Mouse (Mus musculus): ENCODE measurements around the gene Pfkm. TPM values are rescaled to one million over a fixed set of nuclear protein-coding genes. Genes with fewer than 3 reads are reported as not detected.

The Pfkm gene
- polyA plus RNA-seq, 1 experiment from 2014 or later, result 108 TPM

DNA sequence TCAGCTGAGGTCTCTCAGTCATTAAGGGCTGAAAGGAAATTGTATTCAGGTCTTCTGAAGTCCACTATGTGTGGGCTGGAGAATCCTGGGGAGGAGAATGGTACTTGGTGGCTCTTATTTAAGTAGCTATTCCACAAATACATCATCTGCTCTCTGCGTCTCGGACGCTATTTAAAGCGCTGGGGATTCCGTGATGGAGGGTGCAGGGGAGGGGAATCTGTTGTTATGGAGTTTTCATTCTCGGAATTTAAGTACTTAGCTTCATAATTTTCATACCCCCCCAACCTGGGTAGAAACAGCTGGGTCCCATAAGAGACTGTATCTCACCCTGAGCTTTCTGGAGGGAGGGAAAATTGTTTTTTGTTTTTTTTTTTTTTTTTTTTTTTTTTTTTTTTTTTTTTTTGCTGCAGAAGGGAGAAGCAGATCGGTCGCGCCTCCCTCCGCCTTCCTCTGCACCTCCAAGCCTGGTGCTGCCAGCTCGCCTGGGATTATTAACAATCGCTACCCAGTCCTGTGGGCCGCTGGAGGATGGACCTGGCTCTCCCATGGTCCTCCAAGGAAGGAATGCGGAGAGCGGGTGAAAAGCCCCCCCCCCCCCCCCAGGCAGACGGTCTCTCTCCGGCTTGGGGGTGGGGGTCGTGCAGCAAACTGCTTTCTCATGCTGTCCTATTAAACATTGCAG is 74.7 kb downstream of the Pfkm start, which contains the start of gene Ccdc184:
Gene Ccdc184, plus strand, starts transcription at position 196 of the 682 bp plus-strand sequence.
- H3K4me2 ChIP-seq (ENCODE audit: low read length), result peak within 1 kb of the TSS; percentile 92
- WGBS, result 4% methylated on average over 16 of the region's 18 CpGs
- no peak for ATAC-seq (ENCODE audit: insufficient number of reproducible peaks, insufficient read depth, low FRiP score, low read depth)
- H3K9ac ChIP-seq (ENCODE audit: low read length), result peak within 1 kb of the TSS; percentile 52
- peak within 1 kb of the TSS; percentile 48 to 51 for H3K4me3 ChIP-seq (ENCODE audit: control insufficient read depth in 1 of 2, insufficient read depth in 1 of 2, low read depth in 1 of 2, low read length in 2 of 2)
- H3K27me3 ChIP-seq (ENCODE audit: control insufficient read depth, insufficient read depth, low read length), result peaks cover 54% of the 10 kb centered on the region
- no peak within 1 kb of the TSS for H3K27ac ChIP-seq (replicated peaks in 1 of 2; ENCODE audit: control insufficient read depth in 1 of 2, insufficient read depth in 1 of 2, low read depth in 2 of 2, low read length in 2 of 2)
- no peaks in the 10 kb centered on the region for H3K36me3 ChIP-seq (ENCODE audit: control insufficient read depth, insufficient read depth, low read length)
- H3K9me3 ChIP-seq (ENCODE audit: control insufficient read depth, low read length), result no peaks in the 10 kb centered on the region
- peaks cover 4 to 14% of the 10 kb centered on the region in 2 experiments for H3K4me1 ChIP-seq (ENCODE audit: control insufficient read depth in 2 of 2, insufficient read depth in 2 of 2, low read length in 2 of 2)

DNA sequence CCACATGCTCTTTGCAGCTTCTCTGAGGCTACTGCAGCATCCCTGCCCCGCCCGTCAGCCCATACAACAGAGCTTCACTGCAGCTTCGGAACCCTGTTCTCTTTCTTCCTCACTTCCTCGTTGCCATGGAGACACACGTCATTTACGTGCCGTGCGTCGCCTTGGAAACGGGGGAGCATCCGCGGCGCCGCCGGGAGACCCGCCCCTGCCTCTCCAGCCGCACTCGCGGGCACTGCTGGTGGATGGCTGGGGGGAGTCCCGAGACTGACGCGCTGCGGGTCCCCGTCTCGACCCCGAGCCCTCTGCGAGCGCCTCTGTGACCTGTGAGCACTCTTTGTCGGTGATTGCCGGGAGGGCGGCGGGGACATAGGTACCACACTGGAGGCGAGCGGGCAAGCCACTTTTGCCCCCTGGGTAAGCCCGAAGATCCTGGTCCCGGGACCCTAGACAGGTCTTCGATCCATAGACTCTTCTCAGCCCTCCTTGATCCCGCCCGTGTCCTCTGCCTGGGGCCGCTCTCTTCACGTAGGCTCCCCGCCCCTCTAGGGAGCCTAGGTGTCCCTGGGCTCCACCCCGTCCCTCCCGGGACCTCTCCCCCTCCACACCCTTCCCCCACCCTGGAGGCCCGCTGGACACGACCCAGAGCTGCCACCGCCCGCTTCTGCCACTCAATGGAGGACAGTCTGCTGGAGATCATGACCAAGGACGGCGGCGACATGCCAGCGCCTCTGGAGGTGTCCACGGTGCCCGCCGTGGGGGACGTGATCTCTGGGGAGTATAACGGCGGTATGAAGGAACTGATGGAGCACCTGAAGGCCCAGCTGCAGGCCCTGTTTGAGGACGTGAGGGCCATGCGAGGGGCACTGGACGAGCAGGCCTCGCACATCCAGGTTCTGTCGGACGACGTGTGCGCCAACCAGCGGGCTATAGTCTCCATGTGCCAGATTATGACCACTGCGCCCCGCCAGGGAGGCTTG is 75.5 kb downstream of the Pfkm start:
- ATAC-seq (ENCODE audit: insufficient number of reproducible peaks, insufficient read depth, low FRiP score, low read depth), result peak; percentile 57; the same call in 1 of the 2 replicates
- Histone ChIP-seq H3K27me3 (ENCODE audit: control insufficient read depth, insufficient read depth, low read length) (peaks cover 60% of the 10 kb centered on the region), H3K4me3 (ENCODE audit: control insufficient read depth in 1 of 2, insufficient read depth in 1 of 2, low read depth in 1 of 2, low read length in 2 of 2) (peak overlapping the region; percentile 48 to 51), H3K27ac (replicated peaks in 1 of 2; ENCODE audit: control insufficient read depth in 1 of 2, insufficient read depth in 1 of 2, low read depth in 2 of 2, low read length in 2 of 2) (no peak overlapping the region), H3K4me1 (ENCODE audit: control insufficient read depth in 2 of 2, insufficient read depth in 2 of 2, low read length in 2 of 2) (peaks cover 0 to 7% of the 10 kb centered on the region in 2 experiments), H3K4me2 (ENCODE audit: low read length) (peak overlapping the region; percentile 92), H3K9ac (ENCODE audit: low read length) (peak overlapping the region; percentile 52), H3K9me3 (ENCODE audit: control insufficient read depth, low read length) (no peaks in the 10 kb centered on the region), H3K36me3 (ENCODE audit: control insufficient read depth, insufficient read depth, low read length) (no peaks in the 10 kb centered on the region)
- WGBS, result 1% methylated on average over 69 of the region's 69 CpGs

DNA sequence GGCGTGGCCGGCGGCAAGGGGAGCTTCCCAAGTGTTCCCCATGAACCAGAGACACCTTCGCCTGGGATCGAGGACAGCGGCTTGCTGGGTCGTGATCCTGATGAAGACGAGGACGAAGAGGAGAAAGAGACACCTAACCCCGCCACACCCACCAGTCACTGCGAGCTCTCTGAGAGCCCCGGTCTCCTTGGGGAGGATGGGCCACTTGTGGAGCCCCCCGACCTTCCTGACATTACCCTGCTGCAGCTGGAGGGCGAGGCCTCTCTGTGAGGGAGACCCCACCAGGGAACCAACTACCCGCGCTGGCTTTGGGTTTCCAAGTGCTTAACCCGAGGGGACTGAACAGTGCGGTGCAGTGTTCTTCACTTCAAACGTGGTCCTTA is 76.2 kb downstream of the Pfkm start:
- no peaks in the 10 kb centered on the region for H3K36me3 ChIP-seq (ENCODE audit: control insufficient read depth, insufficient read depth, low read length)
- peaks cover 0 to 7% of the 10 kb centered on the region in 2 experiments for H3K4me1 ChIP-seq (ENCODE audit: control insufficient read depth in 2 of 2, insufficient read depth in 2 of 2, low read length in 2 of 2)
- H3K4me3 ChIP-seq (ENCODE audit: control insufficient read depth in 1 of 2, insufficient read depth in 1 of 2, low read depth in 1 of 2, low read length in 2 of 2), result peak overlapping the region; percentile 48 to 51; a peak in 3 of 4 replicates
- H3K9ac ChIP-seq (ENCODE audit: low read length), result no peak overlapping the region
- no peaks in the 10 kb centered on the region for H3K9me3 ChIP-seq (ENCODE audit: control insufficient read depth, low read length)
- H3K27ac ChIP-seq (replicated peaks in 1 of 2; ENCODE audit: control insufficient read depth in 1 of 2, insufficient read depth in 1 of 2, low read depth in 2 of 2, low read length in 2 of 2), result no peak overlapping the region
- 12% methylated on average over 19 of the region's 19 CpGs for WGBS
- peaks cover 60% of the 10 kb centered on the region for H3K27me3 ChIP-seq (ENCODE audit: control insufficient read depth, insufficient read depth, low read length)
- no peak for ATAC-seq (ENCODE audit: insufficient number of reproducible peaks, insufficient read depth, low FRiP score, low read depth)
- peak overlapping the region; percentile 92 for H3K4me2 ChIP-seq (ENCODE audit: low read length)

DNA sequence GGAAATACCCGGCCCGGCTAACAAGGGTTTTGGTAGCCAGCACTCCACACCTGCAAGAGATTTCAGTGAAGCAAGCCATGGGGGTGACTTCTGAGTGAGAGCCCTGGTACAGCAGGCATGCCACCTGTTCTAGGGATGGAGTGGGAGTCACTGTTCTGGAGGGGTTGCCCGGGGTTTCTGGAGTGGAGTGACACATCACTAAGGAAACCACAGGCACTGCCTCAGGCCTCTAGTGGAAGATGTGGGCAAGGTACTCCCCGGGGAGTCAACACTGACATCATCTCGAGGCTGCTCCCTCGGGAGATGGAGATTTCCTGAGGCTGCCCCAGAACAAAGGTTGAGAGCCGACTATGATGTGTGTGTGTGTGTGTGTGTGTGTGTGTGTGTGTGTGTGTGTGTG is 78.0 kb downstream of the Pfkm start:
- peaks cover 59% of the 10 kb centered on the region for H3K27me3 ChIP-seq (ENCODE audit: control insufficient read depth, insufficient read depth, low read length)
- no peak overlapping the region for H3K27ac ChIP-seq (replicated peaks in 1 of 2; ENCODE audit: control insufficient read depth in 1 of 2, insufficient read depth in 1 of 2, low read depth in 2 of 2, low read length in 2 of 2)
- H3K4me1 ChIP-seq (ENCODE audit: control insufficient read depth in 2 of 2, insufficient read depth in 2 of 2, low read length in 2 of 2), result peaks cover 0 to 7% of the 10 kb centered on the region in 2 experiments
- H3K4me2 ChIP-seq (ENCODE audit: low read length), result no peak overlapping the region
- no peak overlapping the region for H3K9ac ChIP-seq (ENCODE audit: low read length)
- H3K9me3 ChIP-seq (ENCODE audit: control insufficient read depth, low read length), result no peaks in the 10 kb centered on the region
- H3K36me3 ChIP-seq (ENCODE audit: control insufficient read depth, insufficient read depth, low read length), result no peaks in the 10 kb centered on the region
- H3K4me3 ChIP-seq (ENCODE audit: control insufficient read depth in 1 of 2, insufficient read depth in 1 of 2, low read depth in 1 of 2, low read length in 2 of 2), result no peak overlapping the region
- 30% methylated on average over 7 of the region's 7 CpGs for WGBS
- ATAC-seq (ENCODE audit: insufficient number of reproducible peaks, insufficient read depth, low FRiP score, low read depth), result no peak

DNA sequence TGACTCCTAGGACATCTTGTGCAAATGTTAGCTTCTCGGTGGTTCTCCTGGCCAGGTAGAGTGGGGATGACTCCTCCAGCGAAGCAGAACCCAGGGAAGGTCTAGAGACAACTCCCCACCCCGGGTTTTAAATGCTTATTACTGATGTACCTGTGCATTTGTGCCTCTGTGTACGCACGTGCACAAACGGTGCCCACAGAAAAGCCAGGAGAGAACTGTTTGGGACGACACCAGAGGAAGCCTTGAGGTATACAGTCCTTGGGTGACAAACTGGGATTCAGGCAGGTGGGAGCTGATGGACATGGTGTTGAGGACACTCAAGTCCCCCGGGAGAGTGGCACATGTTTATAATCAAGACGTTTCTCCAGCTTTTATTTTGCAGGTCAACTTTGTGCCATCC is 78.5 kb downstream of the Pfkm start:
- Histone ChIP-seq H3K27ac (replicated peaks in 1 of 2; ENCODE audit: control insufficient read depth in 1 of 2, insufficient read depth in 1 of 2, low read depth in 2 of 2, low read length in 2 of 2) (no peak overlapping the region), H3K4me1 (ENCODE audit: control insufficient read depth in 2 of 2, insufficient read depth in 2 of 2, low read length in 2 of 2) (peaks cover 0 to 7% of the 10 kb centered on the region in 2 experiments), H3K36me3 (ENCODE audit: control insufficient read depth, insufficient read depth, low read length) (no peaks in the 10 kb centered on the region), H3K27me3 (ENCODE audit: control insufficient read depth, insufficient read depth, low read length) (peaks cover 54% of the 10 kb centered on the region), H3K9ac (ENCODE audit: low read length) (no peak overlapping the region), H3K4me2 (ENCODE audit: low read length) (no peak overlapping the region), H3K9me3 (ENCODE audit: control insufficient read depth, low read length) (no peaks in the 10 kb centered on the region), H3K4me3 (ENCODE audit: control insufficient read depth in 1 of 2, insufficient read depth in 1 of 2, low read depth in 1 of 2, low read length in 2 of 2) (no peak overlapping the region)
- WGBS, result 68% methylated on average over 9 of the region's 9 CpGs
- ATAC-seq (ENCODE audit: insufficient number of reproducible peaks, insufficient read depth, low FRiP score, low read depth), result no peak

DNA sequence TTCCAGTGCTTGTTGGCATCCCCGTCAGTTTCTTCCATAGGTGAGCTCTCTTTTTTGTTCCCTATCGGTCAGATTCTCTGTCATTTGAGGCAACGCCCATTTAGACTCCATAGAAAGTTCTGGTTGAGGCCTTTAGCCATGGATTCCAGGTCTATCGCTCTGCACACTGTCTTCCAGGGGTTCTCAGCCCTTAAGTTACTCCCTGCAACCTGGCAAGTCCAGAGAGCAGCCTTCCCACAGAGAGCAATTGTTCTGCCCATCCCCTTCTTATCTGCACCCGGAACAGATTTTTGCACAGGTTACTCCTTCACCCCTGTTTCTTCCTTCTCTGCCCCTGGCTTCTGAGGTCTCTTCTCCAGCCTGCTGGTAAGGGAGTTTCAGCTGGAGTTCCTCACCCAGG is 79.7 kb downstream of the Pfkm start:
- peaks cover 0 to 3% of the 10 kb centered on the region in 2 experiments; a peak in 1 of 4 replicates for H3K4me1 ChIP-seq (ENCODE audit: control insufficient read depth in 2 of 2, insufficient read depth in 2 of 2, low read length in 2 of 2)
- WGBS, result 63% methylated on average over 5 of the region's 5 CpGs
- H3K9me3 ChIP-seq (ENCODE audit: control insufficient read depth, low read length), result no peaks in the 10 kb centered on the region
- ATAC-seq (ENCODE audit: insufficient number of reproducible peaks, insufficient read depth, low FRiP score, low read depth), result no peak
- H3K4me2 ChIP-seq (ENCODE audit: low read length), result no peak overlapping the region
- peaks cover 45% of the 10 kb centered on the region for H3K27me3 ChIP-seq (ENCODE audit: control insufficient read depth, insufficient read depth, low read length)
- no peak overlapping the region for H3K4me3 ChIP-seq (ENCODE audit: control insufficient read depth in 1 of 2, insufficient read depth in 1 of 2, low read depth in 1 of 2, low read length in 2 of 2)
- no peak overlapping the region for H3K27ac ChIP-seq (replicated peaks in 1 of 2; ENCODE audit: control insufficient read depth in 1 of 2, insufficient read depth in 1 of 2, low read depth in 2 of 2, low read length in 2 of 2)
- H3K36me3 ChIP-seq (ENCODE audit: control insufficient read depth, insufficient read depth, low read length), result no peaks in the 10 kb centered on the region
- no peak overlapping the region for H3K9ac ChIP-seq (ENCODE audit: low read length)

DNA sequence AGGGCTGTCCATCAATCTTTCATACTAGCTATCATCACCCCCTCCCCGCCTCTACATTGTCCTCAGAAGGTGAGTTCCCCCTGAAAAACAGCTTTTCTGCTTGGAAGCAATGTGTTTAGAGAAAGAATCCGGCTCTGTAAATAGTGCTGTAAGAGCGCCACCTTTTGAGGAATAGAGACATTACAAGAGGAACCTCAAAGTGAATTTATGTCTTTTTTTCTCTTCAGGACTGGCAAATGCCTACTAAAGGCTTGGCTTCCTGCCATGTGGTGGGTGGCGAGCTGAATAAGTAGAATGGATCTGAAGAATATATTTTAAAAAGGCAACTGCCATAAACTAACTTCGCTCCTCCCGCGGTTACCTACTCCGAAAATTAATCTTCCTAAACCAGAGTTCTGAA is 81.4 kb downstream of the Pfkm start:
- Histone ChIP-seq H3K4me2 (ENCODE audit: low read length) (no peak overlapping the region), H3K36me3 (ENCODE audit: control insufficient read depth, insufficient read depth, low read length) (no peaks in the 10 kb centered on the region), H3K9ac (ENCODE audit: low read length) (no peak overlapping the region), H3K9me3 (ENCODE audit: control insufficient read depth, low read length) (no peaks in the 10 kb centered on the region), H3K4me3 (ENCODE audit: control insufficient read depth in 1 of 2, insufficient read depth in 1 of 2, low read depth in 1 of 2, low read length in 2 of 2) (no peak overlapping the region), H3K27me3 (ENCODE audit: control insufficient read depth, insufficient read depth, low read length) (peaks cover 30% of the 10 kb centered on the region), H3K4me1 (ENCODE audit: control insufficient read depth in 2 of 2, insufficient read depth in 2 of 2, low read length in 2 of 2) (no peaks in the 10 kb centered on the region), H3K27ac (replicated peaks in 1 of 2; ENCODE audit: control insufficient read depth in 1 of 2, insufficient read depth in 1 of 2, low read depth in 2 of 2, low read length in 2 of 2) (no peak overlapping the region)
- ATAC-seq (ENCODE audit: insufficient number of reproducible peaks, insufficient read depth, low FRiP score, low read depth), result no peak
- 43% methylated on average over 8 of the region's 8 CpGs for WGBS

Measured in heart, embryonic 14.5 days (tissue).